Mouse (Mus musculus) Muller cell, postnatal 12 days (primary cell): ENCODE results near the gene Rnf220.

ENCODE experiments used
- DNase-seq: peaks from one replicate; pipeline ENCODE4 v3.0.0-alpha.2; 2015; ENCODE audit errors: inconsistent ontology term

The Rnf220 gene

GRCm38 (mm10) chr4:117302027-117302806 is 194.6 kb downstream of the Rnf220 start:
- DNase-seq: no peak

- no peak for DNase-seq
Observed at GRCm38 (mm10) chr4:117299921-117300320, 196.9 kb downstream of the Rnf220 start.

DNA sequence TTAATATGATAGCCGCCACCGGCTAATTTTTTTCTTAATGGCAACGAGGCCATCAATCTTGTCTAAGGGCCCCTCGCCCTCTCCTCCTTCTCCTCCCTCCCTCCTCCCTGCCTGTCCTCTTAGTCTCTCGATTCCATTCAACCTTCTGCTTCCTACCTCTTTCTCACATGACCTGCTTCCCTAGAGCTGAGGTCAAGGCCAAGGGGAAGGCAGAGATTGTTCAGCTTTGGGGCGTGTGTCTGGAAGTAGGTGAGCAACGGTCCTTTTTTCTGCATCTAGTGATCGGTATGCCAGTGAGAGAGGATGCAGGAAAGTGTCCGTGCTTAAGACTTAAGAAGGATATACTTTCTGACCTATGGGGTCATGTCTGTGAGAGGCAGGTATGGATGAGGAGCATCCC is 199.0 kb downstream of the Rnf220 start:
- no peak for DNase-seq

- DNase-seq: no peak
Observed at GRCm38 (mm10) chr4:117296849-117297593, 199.8 kb downstream of the Rnf220 start.

DNA sequence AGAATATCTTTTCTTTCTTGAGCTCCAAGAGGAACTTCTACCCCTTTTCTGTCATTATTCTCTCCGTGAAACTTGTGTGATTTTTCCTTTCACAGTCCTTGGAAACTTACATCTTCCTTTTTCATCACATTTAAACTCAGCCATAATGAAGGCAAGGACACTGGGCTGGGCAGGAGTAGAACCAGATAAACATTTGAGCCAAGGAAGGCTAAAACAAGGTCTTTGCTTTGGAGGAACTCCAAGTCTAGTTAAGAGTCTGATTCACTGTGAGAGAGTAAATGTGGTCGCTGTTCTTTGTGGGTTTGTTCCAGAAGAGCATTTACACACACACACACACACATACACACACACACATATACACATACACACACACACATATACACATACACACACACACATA is 205.2 kb downstream of the Rnf220 start:
- DNase-seq: no peak

DNA sequence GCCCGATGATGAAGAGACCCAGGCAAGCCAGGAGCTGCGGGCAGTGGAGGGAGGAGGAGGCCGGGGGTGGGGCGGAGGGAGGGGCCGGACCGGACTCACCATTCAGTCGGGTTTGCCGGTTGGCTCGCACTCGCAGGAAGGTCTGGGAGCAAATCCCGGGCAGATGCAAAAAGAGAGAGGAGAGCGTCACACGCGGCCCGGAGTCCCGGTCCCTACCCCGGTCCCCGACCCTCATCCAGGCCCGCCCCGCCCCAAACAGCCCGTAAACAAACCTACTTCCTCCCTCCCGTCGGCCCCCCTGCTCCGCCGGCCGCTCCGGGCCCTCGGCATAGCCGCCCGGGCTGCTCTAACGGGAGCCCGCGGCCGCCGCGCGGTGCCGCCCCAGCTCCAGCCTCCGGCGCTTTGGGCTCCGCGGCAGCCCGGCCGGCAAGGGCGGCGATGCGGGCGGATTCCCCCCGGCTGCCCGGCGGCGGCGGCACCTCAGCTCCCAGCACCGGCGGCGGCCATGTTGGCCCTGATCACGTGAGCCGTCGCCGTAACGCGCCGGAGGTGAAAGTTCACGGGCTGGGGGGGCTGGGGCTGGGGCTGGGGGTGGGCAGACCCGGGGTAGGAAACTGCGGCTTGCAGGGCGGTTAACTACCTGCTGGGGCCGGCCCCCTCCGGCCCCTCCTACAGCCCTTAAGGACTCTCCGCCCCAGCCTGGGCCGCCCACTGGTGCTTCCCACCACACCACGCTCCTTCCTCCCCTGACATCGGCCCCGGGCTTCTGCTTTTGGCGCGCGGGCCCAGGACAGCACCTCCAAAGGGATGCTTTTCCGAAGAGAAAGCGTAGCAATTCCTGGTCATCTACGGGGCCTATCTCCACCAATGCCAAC is 207.7 kb downstream of the Rnf220 start:
- DNase-seq: peak; percentile 89

DNA sequence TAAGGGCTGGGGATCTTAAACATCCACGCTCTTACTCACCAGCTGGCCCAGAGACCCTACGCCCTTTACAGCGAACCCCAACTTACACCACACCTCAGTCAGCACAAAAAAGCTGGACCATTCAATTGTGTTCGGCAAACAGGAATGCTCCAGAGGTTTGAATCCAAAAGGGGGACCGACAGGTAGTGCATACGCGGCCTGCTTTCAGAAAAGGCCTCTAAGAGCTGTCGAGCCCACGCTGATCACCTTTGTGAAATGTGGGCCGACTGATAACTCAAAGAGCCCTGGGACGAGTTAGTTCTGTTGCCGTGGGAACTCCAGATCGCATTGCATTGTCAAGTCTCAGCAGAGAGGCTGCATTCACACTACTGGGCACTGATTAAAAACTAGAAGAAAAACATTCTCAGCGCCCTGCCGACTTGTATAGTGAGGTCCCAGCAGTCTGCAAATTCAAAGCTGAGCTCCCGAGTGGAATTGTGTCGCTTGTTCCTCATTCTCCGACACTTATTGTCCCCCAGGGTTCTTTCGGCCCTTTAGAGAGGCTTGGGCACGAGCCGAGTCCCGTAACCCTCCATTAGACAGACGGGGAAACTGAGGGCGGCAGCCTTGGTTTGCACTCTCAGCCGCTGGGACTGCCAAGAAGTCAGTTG is 208.4 kb downstream of the Rnf220 start:
- DNase-seq: no peak

DNA sequence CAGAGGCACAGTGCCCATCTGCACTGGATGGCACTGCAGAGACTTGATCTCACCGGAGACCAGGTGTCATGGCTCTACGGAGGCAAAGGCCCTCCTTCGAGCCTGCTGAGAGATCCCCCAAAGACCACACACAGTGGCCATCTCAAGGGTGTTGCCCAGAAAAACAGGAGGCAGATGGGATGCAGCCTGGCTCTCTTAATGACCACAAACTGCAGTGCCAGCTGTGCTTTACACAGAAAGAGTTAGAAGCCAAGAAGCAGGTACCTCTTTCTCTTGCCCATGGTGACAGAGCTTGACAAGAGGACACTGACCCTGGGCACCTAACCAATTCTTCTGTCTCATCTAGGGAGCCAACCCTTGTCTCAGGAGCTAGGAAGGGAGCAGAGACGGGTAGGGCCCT is 212.5 kb downstream of the Rnf220 start:
- no peak for DNase-seq

DNA sequence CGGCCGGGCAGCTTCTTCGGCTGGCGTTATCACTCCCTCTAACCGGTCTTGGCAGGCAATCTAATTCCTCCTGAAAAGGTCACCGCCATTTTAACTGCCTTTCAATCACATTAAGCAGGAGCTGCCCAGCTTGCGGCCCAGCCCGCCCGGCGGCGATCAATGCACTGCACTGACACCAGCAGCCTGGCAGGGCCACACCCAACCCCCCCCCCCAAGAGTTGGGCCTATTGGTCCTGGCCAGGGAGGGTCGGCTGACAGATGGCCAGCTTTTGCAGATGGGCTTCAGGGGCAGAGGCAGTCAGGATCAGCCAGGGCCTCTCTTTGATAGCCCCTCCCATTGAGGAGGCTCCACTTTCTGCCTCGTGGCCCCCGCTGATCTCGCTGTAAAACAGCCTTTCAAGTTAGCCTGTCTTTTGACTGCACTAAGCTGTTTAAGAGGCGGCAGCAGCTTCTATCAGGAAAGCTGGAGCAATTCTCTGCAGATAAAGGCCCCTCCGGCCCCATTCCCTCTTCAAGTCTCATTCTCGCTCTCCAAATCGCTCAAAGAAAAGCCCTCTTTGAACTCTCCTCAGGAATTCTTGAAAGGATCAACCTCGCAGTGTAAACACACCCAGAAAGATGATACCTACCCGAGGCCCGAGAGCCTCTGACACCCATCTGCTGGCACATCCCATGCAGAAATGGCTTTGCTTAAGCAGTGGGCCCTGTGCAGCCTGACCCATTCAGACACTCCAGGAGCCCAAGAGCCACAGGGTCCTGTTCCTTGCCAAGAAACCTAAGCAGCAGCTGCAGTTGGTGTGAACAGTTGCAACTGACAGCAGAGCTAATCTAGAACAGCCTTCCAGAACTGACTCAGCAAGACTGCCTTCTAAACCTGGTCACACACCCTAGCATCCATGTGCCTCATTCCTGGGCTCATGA is 213.3 kb downstream of the Rnf220 start:
- no peak for DNase-seq

DNA sequence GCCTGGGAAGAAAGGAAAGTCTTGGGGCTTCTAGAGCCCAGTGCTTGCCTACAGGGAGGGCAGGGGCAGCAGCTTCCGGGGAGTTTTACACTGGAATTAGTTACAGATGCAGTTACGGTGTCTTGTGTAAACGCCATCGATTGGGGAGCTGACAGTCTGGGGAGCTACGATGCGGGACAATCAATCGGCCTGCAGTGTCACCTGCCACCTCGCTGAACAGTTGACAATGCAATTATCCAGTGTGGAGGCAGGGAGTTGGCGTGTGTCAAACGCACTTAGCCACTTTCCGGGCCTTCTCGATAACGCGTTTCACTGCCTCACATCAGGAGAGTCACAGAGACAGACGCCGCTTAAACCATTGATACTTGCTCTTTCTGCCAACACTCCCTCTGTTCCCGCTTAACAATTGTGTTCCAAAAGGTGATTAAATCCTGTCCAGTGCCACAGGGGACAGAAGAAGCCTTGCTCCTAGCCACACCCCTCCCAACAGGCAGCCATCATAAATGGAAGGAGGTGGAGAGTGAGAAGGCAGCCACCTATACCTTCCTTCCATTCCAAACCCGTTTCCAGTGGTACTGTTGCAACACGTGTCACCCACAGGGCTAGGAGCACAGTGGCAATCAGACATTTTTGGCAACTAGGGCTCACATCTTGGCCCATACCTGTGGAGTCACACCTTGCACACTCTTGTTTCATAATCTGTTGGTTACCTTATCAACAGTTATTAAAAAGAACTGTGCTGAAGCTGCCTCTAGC is 215.6 kb downstream of the Rnf220 start:
- DNase-seq: no peak

GRCm38 (mm10) chr4:117280397-117280930 is 216.4 kb downstream of the Rnf220 start:
- no peak for DNase-seq

- DNase-seq: no peak
Observed at GRCm38 (mm10) chr4:117279253-117279642, 217.6 kb downstream of the Rnf220 start.

DNA sequence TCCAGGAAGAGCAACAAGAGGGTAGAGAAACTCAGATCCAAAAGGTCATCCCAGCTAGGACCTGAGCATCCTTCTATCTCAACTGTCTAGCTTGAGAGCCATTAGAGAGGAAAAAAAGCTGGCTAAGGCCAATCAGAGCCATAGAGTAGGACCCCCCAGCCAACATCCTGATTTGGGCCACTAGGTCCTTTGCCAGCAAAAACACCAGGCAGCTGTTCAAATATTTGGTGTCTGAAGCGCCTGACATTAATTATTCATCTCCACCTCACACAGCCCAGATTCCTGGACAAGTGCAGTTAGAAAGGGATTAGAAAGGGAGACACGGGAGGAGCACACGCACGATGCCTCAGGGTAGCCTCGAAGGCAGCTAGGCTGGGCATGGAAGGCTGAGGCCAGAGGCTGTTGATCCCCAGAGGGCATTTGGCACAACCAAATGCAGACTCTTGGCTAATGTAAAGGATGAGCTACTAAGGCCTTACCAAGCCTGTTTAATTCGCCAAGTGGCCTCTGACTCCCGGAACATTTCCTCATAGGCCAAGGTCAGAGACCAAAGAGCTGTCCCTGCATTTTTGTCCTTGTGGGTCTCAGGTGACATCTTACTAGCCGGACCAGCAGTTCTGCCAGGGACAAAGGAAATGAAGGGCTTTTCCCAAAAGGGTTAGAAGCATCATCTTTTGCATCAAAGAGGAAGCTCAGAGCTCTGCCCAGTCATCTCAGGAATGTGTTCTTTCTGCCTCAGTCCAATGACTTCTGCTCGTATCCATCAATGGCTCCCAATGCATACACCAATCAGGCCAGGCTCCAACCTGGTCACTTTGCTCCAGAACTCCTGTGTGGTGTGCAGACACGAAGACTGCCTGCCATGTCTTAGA is 218.2 kb downstream of the Rnf220 start:
- DNase-seq: peak; percentile 60

GRCm38 (mm10) chr4:117277687-117278086 is 219.2 kb downstream of the Rnf220 start:
- no peak for DNase-seq

- DNase-seq: no peak
Observed at GRCm38 (mm10) chr4:117277021-117277420, 219.8 kb downstream of the Rnf220 start.

DNA sequence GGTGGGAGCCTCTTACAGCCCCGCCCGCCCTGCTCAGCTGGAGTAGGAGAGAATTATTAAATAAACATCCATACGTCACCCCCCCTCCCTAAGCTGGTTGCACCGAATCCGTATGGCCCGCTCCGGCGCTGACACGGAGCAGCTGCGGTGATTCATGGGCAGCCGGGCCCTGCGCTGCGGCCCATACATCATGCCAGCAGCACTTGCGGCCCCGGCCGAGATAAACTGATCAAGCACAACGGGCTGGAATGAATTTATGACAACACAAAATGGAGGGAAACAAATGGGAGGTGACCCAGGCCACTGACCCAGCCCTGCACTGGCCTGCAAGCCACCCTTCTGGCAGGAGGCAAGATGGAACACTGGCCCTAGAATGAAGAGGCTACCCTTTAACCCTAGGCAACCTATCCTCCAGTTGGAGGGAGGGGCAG is 220.6 kb downstream of the Rnf220 start:
- DNase-seq: no peak

DNA sequence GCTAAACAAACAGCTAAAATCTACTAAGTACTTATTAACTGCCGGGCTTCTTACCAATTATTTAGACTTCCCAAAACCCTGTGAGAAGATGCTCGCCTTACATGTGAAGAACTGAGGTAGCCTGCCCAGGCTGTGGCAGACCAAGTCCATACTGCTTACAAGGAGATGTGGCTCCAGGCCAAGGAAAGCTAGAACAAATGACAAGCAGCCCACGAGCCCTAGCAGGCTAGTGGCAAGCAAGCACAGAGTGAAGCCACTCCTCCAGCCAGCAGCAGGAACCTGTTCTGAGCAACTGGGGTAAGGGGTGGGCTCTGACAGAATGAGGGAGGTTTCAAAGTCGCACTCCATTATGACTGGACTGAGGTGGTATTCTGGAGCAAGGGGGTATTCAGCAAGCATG is 222.1 kb downstream of the Rnf220 start:
- DNase-seq: no peak

GRCm38 (mm10) chr4:117272459-117272858 is 224.4 kb downstream of the Rnf220 start:
- DNase-seq: peak; percentile 75

- DNase-seq: peak; percentile 60
Observed at GRCm38 (mm10) chr4:117270278-117270677, 226.6 kb downstream of the Rnf220 start.
